Mouse (Mus musculus) testis, adult 2 months (tissue): Measurements from ENCODE around the gene Ada. TPM values are rescaled to one million over a fixed set of nuclear protein-coding genes. Genes with fewer than 3 reads are reported as not detected.

ENCODE experiments used
- H3K27ac ChIP-seq: fragments of 200-500 bp; 2 replicates; pipeline ENCODE4 v1.5.1; 2012; ENCODE audit warnings: low read depth, low read length; ENCODE audit not compliant: control insufficient read depth, insufficient read depth
- H3K27me3 ChIP-seq: fragments of 200-500 bp; 2 replicates; pipeline ENCODE4 v1.6.1; 2012; ENCODE audit warnings: mild to moderate bottlenecking, low read length, moderate library complexity; ENCODE audit not compliant: control insufficient read depth, insufficient read depth
- H3K36me3 ChIP-seq: fragments of 200-500 bp; 2 replicates; pipeline ENCODE4 v1.6.1; 2012; ENCODE audit warnings: mild to moderate bottlenecking, low read length; ENCODE audit not compliant: control insufficient read depth, insufficient read depth
- H3K4me1 ChIP-seq: fragments of 200-500 bp; 2 replicates; pipeline ENCODE4 v1.6.1; 2012; ENCODE audit warnings: low read length; ENCODE audit not compliant: control insufficient read depth, insufficient read depth
- H3K4me3 ChIP-seq: fragments of 200-500 bp; 2 replicates; pipeline ENCODE4 v1.5.1; 2012; ENCODE audit warnings: low read depth, mild to moderate bottlenecking, low read length, moderate library complexity, mixed read lengths; ENCODE audit not compliant: control insufficient read depth
- CTCF ChIP-seq: fragments of 200-500 bp; IDR thresholded peaks from 2 replicates; pipeline ENCODE4 v1.5.1; 2012; ENCODE audit warnings: low read depth, mild to moderate bottlenecking, inconsistent platforms, low read length, moderate library complexity; ENCODE audit not compliant: control insufficient read depth, insufficient read depth, insufficient replicate concordance
- POLR2A ChIP-seq: fragments of 200-500 bp; IDR thresholded peaks from 2 replicates; pipeline ENCODE4 v1.6.1; 2012; ENCODE audit warnings: low read depth, mild to moderate bottlenecking, inconsistent platforms, low read length, moderate library complexity; ENCODE audit not compliant: control insufficient read depth
- polyA plus RNA-seq: library from polyadenylated mRNA; depleted of rRNA; stranded (reverse); fragments of >200 nt; gene quantifications from 2 replicates; pipeline ENCODE4 v1.2.3, GENCODE M21; 2012

The Ada gene
- polyA plus RNA-seq, 1 experiment: 2.9 TPM

GRCm38 (mm10) chr2:163778896-163779295 lies 28.9 kb upstream of the Ada start:
- H3K4me1 ChIP-seq: no peaks in the 10 kb centered on the region
- no peak overlapping the region for H3K4me3 ChIP-seq
- H3K27me3 ChIP-seq: no peaks in the 10 kb centered on the region
- no peak overlapping the region for H3K27ac ChIP-seq
- TF ChIP-seq CTCF (no peak), POLR2A (no peak)
- H3K36me3 ChIP-seq: no peaks in the 10 kb centered on the region

DNA sequence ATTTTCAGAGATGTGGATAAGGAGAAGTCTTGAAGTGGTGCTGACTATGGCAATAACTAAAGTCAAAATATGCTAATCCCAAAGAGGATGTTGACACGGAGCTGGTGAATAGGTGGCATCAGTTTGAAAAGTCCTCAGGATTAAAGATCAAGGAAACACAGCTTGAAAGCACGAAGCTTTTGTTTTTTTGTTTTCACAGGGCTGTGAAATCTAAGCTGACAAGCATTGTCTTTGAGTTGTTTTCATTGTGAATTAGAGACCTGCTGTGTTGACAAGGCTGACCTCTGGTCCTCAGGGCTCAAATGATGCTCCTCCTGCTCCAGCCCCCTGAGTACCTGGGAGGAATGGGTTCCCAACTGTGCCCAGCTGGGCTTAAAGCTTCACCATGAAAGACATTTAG lies 27.0 kb upstream of the Ada start:
- Histone ChIP-seq H3K36me3 (no peaks in the 10 kb centered on the region), H3K4me1 (no peaks in the 10 kb centered on the region; the same call in 1 of the 2 replicates), H3K4me3 (no peak overlapping the region), H3K27ac (no peak overlapping the region), H3K27me3 (no peaks in the 10 kb centered on the region)
- TF ChIP-seq POLR2A: no peak

- Histone ChIP-seq H3K4me1 (no peaks in the 10 kb centered on the region; the same call in 1 of the 2 replicates), H3K36me3 (no peaks in the 10 kb centered on the region), H3K27me3 (no peaks in the 10 kb centered on the region), H3K27ac (no peak overlapping the region), H3K4me3 (no peak overlapping the region)
- TF ChIP-seq POLR2A (no peak), CTCF (no peak)
These were observed 26.6 kb upstream of the Ada start for GRCm38 (mm10) chr2:163776661-163777060.

- Histone ChIP-seq H3K27ac (no peak overlapping the region), H3K36me3 (no peaks in the 10 kb centered on the region), H3K27me3 (no peaks in the 10 kb centered on the region), H3K4me1 (no peaks in the 10 kb centered on the region; the same call in 1 of the 2 replicates), H3K4me3 (no peak overlapping the region)
- TF ChIP-seq POLR2A (no peak), CTCF (no peak)
These were observed 20.7 kb upstream of the Ada start for GRCm38 (mm10) chr2:163770731-163771130.

DNA sequence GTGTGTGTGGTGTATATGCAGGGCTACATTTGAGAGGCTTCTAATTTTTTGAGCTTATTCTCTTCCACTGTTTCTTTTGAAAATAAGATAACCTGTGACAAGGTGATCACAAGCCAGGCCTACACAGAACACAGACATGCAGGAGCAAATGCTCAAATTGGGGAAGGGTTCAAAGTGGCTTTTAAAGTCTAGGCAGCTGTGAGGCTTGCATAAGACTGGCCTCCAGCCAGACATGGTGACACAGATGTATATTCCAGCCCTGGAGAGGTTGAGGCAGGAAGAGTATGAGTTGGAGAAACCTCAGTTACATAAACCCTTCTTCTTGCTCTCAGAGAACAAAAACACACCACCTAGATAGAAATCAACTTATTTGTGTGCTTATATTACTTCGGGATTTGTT lies 16.9 kb upstream of the Ada start:
- H3K4me3 ChIP-seq: no peak overlapping the region
- no peaks in the 10 kb centered on the region for H3K27me3 ChIP-seq
- no peak for TF ChIP-seq CTCF
- H3K4me1 ChIP-seq: no peaks in the 10 kb centered on the region
- no peak overlapping the region for H3K27ac ChIP-seq
- no peaks in the 10 kb centered on the region for H3K36me3 ChIP-seq

DNA sequence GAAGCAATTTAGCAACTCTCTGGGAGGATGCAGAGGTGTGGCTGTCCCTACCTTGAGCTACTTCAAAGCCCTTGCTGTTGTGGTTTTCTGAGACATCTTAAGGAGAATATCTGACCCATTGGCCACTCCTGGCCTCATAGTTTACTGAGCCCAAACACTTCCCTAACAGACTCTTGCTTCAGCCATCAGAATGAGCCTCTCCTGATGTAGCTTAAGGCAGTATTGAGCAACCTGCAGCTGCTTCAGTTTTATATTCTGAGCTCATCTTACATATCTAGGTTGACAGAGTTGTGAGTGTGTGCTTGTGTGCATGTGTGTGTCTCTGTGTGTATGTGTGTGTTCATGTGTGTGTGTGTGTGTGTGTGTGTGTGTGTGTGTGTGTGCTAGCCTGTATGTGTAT lies 16.2 kb upstream of the Ada start:
- Histone ChIP-seq H3K36me3 (no peaks in the 10 kb centered on the region), H3K4me3 (no peak overlapping the region), H3K27me3 (no peaks in the 10 kb centered on the region), H3K4me1 (no peaks in the 10 kb centered on the region), H3K27ac (no peak overlapping the region)
- no peak for TF ChIP-seq POLR2A
- TF ChIP-seq CTCF: no peak

DNA sequence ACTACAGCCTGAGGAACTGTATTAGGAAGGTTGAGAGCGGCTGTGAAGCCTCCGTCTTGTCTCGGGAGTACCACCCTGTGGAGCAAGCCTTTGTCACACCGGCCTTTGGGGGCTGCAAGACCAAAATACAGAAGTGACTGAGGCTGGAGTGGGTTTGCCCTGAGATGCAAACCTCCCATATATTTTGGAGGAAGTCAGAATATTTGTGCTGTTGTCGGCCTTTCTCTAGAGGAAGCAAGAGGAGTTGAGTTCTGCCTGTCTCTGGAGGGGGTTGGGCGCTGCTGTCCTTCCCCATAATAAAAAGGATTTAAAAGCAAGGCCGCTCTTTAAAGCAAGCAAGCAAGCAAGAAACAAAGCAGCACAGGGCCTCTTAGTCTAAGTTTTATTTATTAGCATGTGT lies 11.4 kb upstream of the Ada start:
- no peaks in the 10 kb centered on the region for H3K4me1 ChIP-seq
- H3K27me3 ChIP-seq: no peaks in the 10 kb centered on the region
- H3K36me3 ChIP-seq: no peaks in the 10 kb centered on the region
- TF ChIP-seq CTCF: no peak
- no peak for TF ChIP-seq POLR2A
- no peak overlapping the region for H3K4me3 ChIP-seq
- H3K27ac ChIP-seq: no peak overlapping the region

DNA sequence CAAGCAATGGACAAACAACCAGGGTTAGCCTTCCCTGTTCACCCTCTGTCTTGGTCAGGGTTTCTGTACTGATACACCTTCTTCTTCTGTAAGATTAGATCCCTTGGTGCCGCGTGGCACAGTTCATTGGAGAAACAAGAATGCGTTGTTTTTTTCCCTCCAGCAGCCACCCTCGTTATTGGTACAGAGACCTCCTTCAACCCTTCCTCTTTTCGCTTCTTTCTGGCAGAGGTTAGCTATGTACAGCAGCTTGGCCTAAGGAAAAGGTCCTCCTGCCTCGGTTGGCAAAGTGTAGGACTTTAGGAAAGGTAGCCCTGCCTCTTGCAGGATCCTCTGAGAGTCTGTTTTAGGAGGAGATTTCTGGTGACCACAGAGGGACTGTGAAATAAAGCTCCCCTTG lies 10.6 kb upstream of the Ada start:
- no peaks in the 10 kb centered on the region for H3K27me3 ChIP-seq
- H3K27ac ChIP-seq: no peak overlapping the region
- TF ChIP-seq POLR2A (no peak), CTCF (no peak)
- no peaks in the 10 kb centered on the region for H3K4me1 ChIP-seq
- H3K4me3 ChIP-seq: no peak overlapping the region
- no peaks in the 10 kb centered on the region for H3K36me3 ChIP-seq
